Comparison of ENCODE assay signal across 9 mouse cellular contexts in genomic region chr1:36513310-36513709, GRCm38 (mm10). TPM values are rescaled to one million over a fixed set of nuclear protein-coding genes. Genes with fewer than 3 reads are reported as not detected.
DNase-seq lines count a peak whose midpoint lies in the region; ATAC-seq lines count a peak whose summit lies in the region.
"Had no signal": no experiment of that assay in that cellular context is flagged by ENCODE, and none has a peak within 500 bp of the region (broad histone marks: within the 10 kb centered on the region; RNA-seq: fewer than 3 reads in every experiment).

No protein-coding gene starts in this region.

- no peaks in the 10 kb centered on the region for H3K27me3 ChIP-seq in heart, embryonic 14.5 days (ENCODE audit: control insufficient read depth, insufficient read depth, low read length)
- no peaks in the 10 kb centered on the region for H3K27me3 ChIP-seq in hindbrain, embryonic 13.5 days

- peaks cover 41% of the 10 kb centered on the region; the same call in 1 of the 2 replicates for H3K79me2 ChIP-seq in macrophage (ENCODE audit: inconsistent target)

- H3K36me3 ChIP-seq in heart, embryonic 14.5 days (ENCODE audit: control insufficient read depth, insufficient read depth, low read length): peaks cover 31% of the 10 kb centered on the region
- peaks cover 14% of the 10 kb centered on the region for H3K36me3 ChIP-seq in hindbrain, embryonic 13.5 days
- no peaks in the 10 kb centered on the region for H3K36me3 ChIP-seq in macrophage (ENCODE audit: inconsistent target)

- ATAC-seq in heart, embryonic 14.5 days (ENCODE audit: insufficient number of reproducible peaks, insufficient read depth, low FRiP score, low read depth): no peak
- no peak for ATAC-seq in hindbrain, embryonic 13.5 days (ENCODE audit: low FRiP score)

- 3% methylated on average over 1 of the region's 1 CpGs for WGBS in heart, embryonic 14.5 days
- 0% methylated on average over 1 of the region's 1 CpGs for WGBS in hindbrain, embryonic 13.5 days
- 54% methylated on average over 1 of the region's 1 CpGs for WGBS in macrophage (ENCODE audit: missing documents)

- H3K9ac ChIP-seq in heart, embryonic 14.5 days (ENCODE audit: low read length): peak overlapping the region; percentile 93
- H3K9ac ChIP-seq in hindbrain, embryonic 13.5 days: peak overlapping the region; percentile 94

- DNase-seq in heart, adult 9 months (ENCODE audit: low spot score in 2 of 2): no peak
- DNase-seq in Muller cell, postnatal 12 days (ENCODE audit: inconsistent ontology term): peak; percentile 45
- no peak for DNase-seq in spleen, adult 18-20 months
- DNase-seq in thymus, postnatal 36 days: no peak
- no peak for DNase-seq in gastrocnemius, adult 18-20 months (ENCODE audit: low spot score)

- H3K4me1 ChIP-seq in heart, embryonic 14.5 days (ENCODE audit: control insufficient read depth in 2 of 2, insufficient read depth in 2 of 2, low read length in 2 of 2): peaks cover 12 to 39% of the 10 kb centered on the region in 2 experiments
- peaks cover 53% of the 10 kb centered on the region for H3K4me1 ChIP-seq in hindbrain, embryonic 13.5 days (replicated peaks)

- H3K27ac ChIP-seq in heart, embryonic 14.5 days (replicated peaks in 1 of 2; ENCODE audit: control insufficient read depth in 1 of 2, insufficient read depth in 1 of 2, low read depth in 2 of 2, low read length in 2 of 2): no peak overlapping the region
- H3K27ac ChIP-seq in hindbrain, embryonic 13.5 days: peak overlapping the region; percentile 98; the same call in 1 of the 2 replicates
- H3K27ac ChIP-seq in macrophage: no peak overlapping the region

- H3K4me2 ChIP-seq in heart, embryonic 14.5 days (ENCODE audit: low read length): peak overlapping the region; percentile 86
- peak overlapping the region; percentile 94 for H3K4me2 ChIP-seq in hindbrain, embryonic 13.5 days

- peak overlapping the region; percentile 93 for H3K4me3 ChIP-seq in heart, embryonic 14.5 days (ENCODE audit: control insufficient read depth in 1 of 2, insufficient read depth in 1 of 2, low read depth in 1 of 2, low read length in 2 of 2)
- peak overlapping the region; percentile 95 for H3K4me3 ChIP-seq in hindbrain, embryonic 13.5 days
- H3K4me3 ChIP-seq in macrophage (ENCODE audit: inconsistent target): peak overlapping the region; percentile 23; the same call in 1 of the 2 replicates

- H3K9me3 ChIP-seq in heart, embryonic 14.5 days (ENCODE audit: control insufficient read depth, low read length): peaks cover 4% of the 10 kb centered on the region; the same call in 1 of the 2 replicates
- no peaks in the 10 kb centered on the region for H3K9me3 ChIP-seq in hindbrain, embryonic 13.5 days

RNA-seq across cellular contexts. Expression of gene Cnnm3, which starts 1.6 kb away (rescaled TPM):
- 3.7 and 3.9 TPM in 2 replicates for polyA plus RNA-seq in heart, embryonic 14.5 days (2014; fragmentation: Nextera tagmentation; extraction: Ambion mirVana)
- polyA plus RNA-seq in hindbrain, embryonic 13.5 days (2015; fragmentation: Nextera tagmentation; extraction: Ambion mirVana): 4.2 and 5.1 TPM in 2 replicates
- total RNA-seq in macrophage (2018; cell fraction: chromatin; rRNA removed): 10 to 100 TPM in 16 of 26 experiments, 1 to 10 TPM in 10; 2.7 to 42.7 (median 14.5) TPM
- 10 to 100 TPM in 11 of 26 experiments, 1 to 10 TPM in 15; 4.3 to 23.0 (median 9.2) TPM for total RNA-seq in macrophage (2018; cell fraction: cytosol; rRNA removed)
- 10 to 100 TPM in 23 of 26 experiments, 1 to 10 TPM in 3; 8.2 to 41.7 (median 17.7) TPM for total RNA-seq in macrophage (2018; cell fraction: nucleus; rRNA removed)
- polyA plus RNA-seq in macrophage (2018): 6.7 to 14.7 TPM (median 6.8 TPM) in 3 replicates
- total RNA-seq in gastrocnemius, adult 18-20 months (2021): 10 to 100 TPM; 11.6 TPM

RNA-seq across cellular contexts. Expression of gene Ankrd23, which starts 23.4 kb away (rescaled TPM):
- 18.9 and 19.4 TPM in 2 replicates for polyA plus RNA-seq in heart, embryonic 14.5 days (2014; fragmentation: Nextera tagmentation; extraction: Ambion mirVana)
- polyA plus RNA-seq in hindbrain, embryonic 13.5 days (2015; fragmentation: Nextera tagmentation; extraction: Ambion mirVana): 16.3 and 19.5 TPM in 2 replicates
- total RNA-seq in macrophage (2018; cell fraction: chromatin; rRNA removed): 10 to 100 TPM; 11.4 to 52.4 (median 31.3) TPM
- total RNA-seq in macrophage (2018; cell fraction: cytosol; rRNA removed): 1 to 10 TPM in 6 of 26 experiments, under 1 TPM in 17, not detected in 3; 0.10 to 1.9 (median 0.41) TPM
- 10 to 100 TPM in 15 of 26 experiments, 1 to 10 TPM in 11; 1.0 to 32.8 (median 12.9) TPM for total RNA-seq in macrophage (2018; cell fraction: nucleus; rRNA removed)
- polyA plus RNA-seq in macrophage (2018): 1.3 to 4.4 TPM (median 1.6 TPM) in 3 replicates
- total RNA-seq in gastrocnemius, adult 18-20 months (2021): 1,000 to 10,000 TPM; 3,219 to 3,282 TPM

RNA-seq across cellular contexts. Expression of gene Gm42417, which starts 25.9 kb away (rescaled TPM):
- not detected in 2 replicates for polyA plus RNA-seq in heart, embryonic 14.5 days (2014; fragmentation: Nextera tagmentation; extraction: Ambion mirVana)
- polyA plus RNA-seq in hindbrain, embryonic 13.5 days (2015; fragmentation: Nextera tagmentation; extraction: Ambion mirVana): 0.43 TPM in 1 of 2 replicates, not detected in the other
- total RNA-seq in macrophage (2018; cell fraction: chromatin; rRNA removed): 1 to 10 TPM in 5 of 26 experiments, under 1 TPM in 4, not detected in 17; 0.51 to 3.4 (median 1.0) TPM
- total RNA-seq in macrophage (2018; cell fraction: cytosol; rRNA removed): under 1 TPM in 9 of 26 experiments, not detected in 17; 0.05 to 0.34 (median 0.19) TPM
- total RNA-seq in macrophage (2018; cell fraction: nucleus; rRNA removed): 1 to 10 TPM in 3 of 26 experiments, under 1 TPM in 1, not detected in 22; 0.59 to 1.6 (median 1.3) TPM
- polyA plus RNA-seq in macrophage (2018): 0.11 TPM in 1 of 3 replicates, not detected in the others
- total RNA-seq in gastrocnemius, adult 18-20 months (2021): 1,000 to 10,000 TPM; 1,348 to 1,458 TPM
- polyA plus RNA-seq: large intestine, adult 2 months had no signal

RNA-seq across cellular contexts. Expression of gene Ankrd39, which starts 33.9 kb away (rescaled TPM):
- 27.2 and 29.0 TPM in 2 replicates for polyA plus RNA-seq in heart, embryonic 14.5 days (2014; fragmentation: Nextera tagmentation; extraction: Ambion mirVana)
- 22.4 TPM in 2 replicates for polyA plus RNA-seq in hindbrain, embryonic 13.5 days (2015; fragmentation: Nextera tagmentation; extraction: Ambion mirVana)
- 10 to 100 TPM in 17 of 26 experiments, 1 to 10 TPM in 9; 4.8 to 33.0 (median 16.0) TPM for total RNA-seq in macrophage (2018; cell fraction: chromatin; rRNA removed)
- 1 to 10 TPM; 2.1 to 5.6 (median 2.9) TPM for total RNA-seq in macrophage (2018; cell fraction: cytosol; rRNA removed)
- 10 to 100 TPM in 18 of 26 experiments, 1 to 10 TPM in 8; 3.6 to 25.4 (median 13.5) TPM for total RNA-seq in macrophage (2018; cell fraction: nucleus; rRNA removed)
- 1.6 to 6.1 TPM (median 5.0 TPM) in 3 replicates for polyA plus RNA-seq in macrophage (2018)
- total RNA-seq in gastrocnemius, adult 18-20 months (2021): 1 to 10 TPM; 7.3 to 8.6 TPM

RNA-seq across cellular contexts. Expression of gene Cnnm4, which starts 41.9 kb away (rescaled TPM):
- 4.5 and 5.9 TPM in 2 replicates for polyA plus RNA-seq in heart, embryonic 14.5 days (2014; fragmentation: Nextera tagmentation; extraction: Ambion mirVana)
- 8.9 and 9.7 TPM in 2 replicates for polyA plus RNA-seq in hindbrain, embryonic 13.5 days (2015; fragmentation: Nextera tagmentation; extraction: Ambion mirVana)
- total RNA-seq in macrophage (2018; cell fraction: chromatin; rRNA removed): 10 to 100 TPM in 2 of 26 experiments, 1 to 10 TPM in 24; 3.2 to 10.9 (median 6.8) TPM
- total RNA-seq in macrophage (2018; cell fraction: cytosol; rRNA removed): 1 to 10 TPM; 3.4 to 6.4 (median 5.0) TPM
- 10 to 100 TPM in 11 of 26 experiments, 1 to 10 TPM in 15; 4.8 to 14.0 (median 9.1) TPM for total RNA-seq in macrophage (2018; cell fraction: nucleus; rRNA removed)
- polyA plus RNA-seq in macrophage (2018): 2.9 to 3.6 TPM (median 3.0 TPM) in 3 replicates
- total RNA-seq in gastrocnemius, adult 18-20 months (2021): 1 to 10 TPM; 7.6 to 8.2 TPM

Comparison
In these comparisons a context has a peak if more than half of its experiments do, and no peak if none do; other contexts are left out.
1. H3K4me3 ChIP-seq: peak in every context shown above with its lines; median percentile 95 in hindbrain, embryonic 13.5 days; 93 in heart, embryonic 14.5 days; 23 in macrophage.